Mouse (Mus musculus) thymus, adult 2 months (tissue): ENCODE data around the gene Saxo1. TPM values are rescaled to one million over a fixed set of nuclear protein-coding genes. Genes with fewer than 3 reads are reported as not detected.

ENCODE experiments used
- DNase-seq: peaks from one replicate; pipeline ENCODE4 v3.0.0; 2021
- H3K27ac ChIP-seq: fragments of 200-500 bp; 2 replicates; pipeline ENCODE4 v1.5.1; 2012; ENCODE audit warnings: low read length, control low read depth; ENCODE audit not compliant: control insufficient read depth, insufficient read depth
- H3K27me3 ChIP-seq: fragments of 200-500 bp; 2 replicates; pipeline ENCODE4 v1.6.1; 2012; ENCODE audit warnings: mild to moderate bottlenecking, low read length, moderate library complexity, mixed read lengths; ENCODE audit not compliant: control insufficient read depth, insufficient read depth
- H3K36me3 ChIP-seq: fragments of 200-500 bp; 2 replicates; pipeline ENCODE4 v1.6.1; 2012; ENCODE audit warnings: mild to moderate bottlenecking, low read length, moderate library complexity; ENCODE audit not compliant: control insufficient read depth, insufficient read depth
- H3K4me1 ChIP-seq: fragments of 200-500 bp; replicated peaks from 2 replicates; pipeline ENCODE4 v1.6.1; 2012; ENCODE audit warnings: low read length; ENCODE audit not compliant: control insufficient read depth, insufficient read depth
- H3K4me3 ChIP-seq: fragments of 200-500 bp; 2 replicates; pipeline ENCODE4 v1.5.1; 2012; ENCODE audit warnings: mild to moderate bottlenecking, low read length, control low read depth, moderate library complexity; ENCODE audit not compliant: control insufficient read depth, insufficient read depth
- CTCF ChIP-seq: fragments of 200-500 bp; IDR thresholded peaks from 2 replicates; pipeline ENCODE4 v1.5.1; 2012; ENCODE audit warnings: mild to moderate bottlenecking, control low read depth, low read length, moderate library complexity, borderline replicate concordance; ENCODE audit not compliant: control insufficient read depth, poor library complexity, insufficient read depth; ENCODE audit errors: extremely low read depth
- POLR2A ChIP-seq: fragments of 200-500 bp; IDR thresholded peaks from 2 replicates; pipeline ENCODE4 v1.6.1; 2012; ENCODE audit warnings: mild to moderate bottlenecking, low read length, control low read depth, moderate library complexity; ENCODE audit not compliant: control insufficient read depth, poor library complexity, insufficient read depth; ENCODE audit errors: extremely low read depth
- WGBS: fragments of 180-500 bp; shearing (Covaris S2); methylation state at CpG from one replicate; pipeline ENCODE4 v1.1.7; 2018; 5-methylcytosine and 5-hydroxymethylcytosine counted together
- polyA plus RNA-seq: library from polyadenylated mRNA; depleted of rRNA; stranded (reverse); fragments of >200 nt; gene quantifications from 2 replicates; pipeline ENCODE4 v1.2.3, GENCODE M21; 2012

Saxo1 gene
- polyA plus RNA-seq, 1 experiment: 0.08 TPM

GRCm38 (mm10) chr4:86533406-86534090 is 24.6 kb downstream of the Saxo1 start:
- 88% methylated on average over 8 of the region's 8 CpGs for WGBS
- H3K4me1 ChIP-seq: no peaks in the 10 kb centered on the region
- H3K4me3 ChIP-seq: no peak overlapping the region
- TF ChIP-seq POLR2A (no peak), CTCF (no peak)
- H3K36me3 ChIP-seq: no peaks in the 10 kb centered on the region
- H3K27me3 ChIP-seq: no peaks in the 10 kb centered on the region
- H3K27ac ChIP-seq: no peak overlapping the region
- no peak for DNase-seq

GRCm38 (mm10) chr4:86529161-86529560 is 29.0 kb downstream of the Saxo1 start:
- no peak overlapping the region for H3K27ac ChIP-seq
- no peaks in the 10 kb centered on the region for H3K4me1 ChIP-seq
- H3K4me3 ChIP-seq: no peak overlapping the region
- TF ChIP-seq CTCF (no peak), POLR2A (no peak)
- no peak for DNase-seq
- 82% methylated on average over 6 of the region's 6 CpGs for WGBS
- H3K27me3 ChIP-seq: no peaks in the 10 kb centered on the region
- no peaks in the 10 kb centered on the region for H3K36me3 ChIP-seq

DNA sequence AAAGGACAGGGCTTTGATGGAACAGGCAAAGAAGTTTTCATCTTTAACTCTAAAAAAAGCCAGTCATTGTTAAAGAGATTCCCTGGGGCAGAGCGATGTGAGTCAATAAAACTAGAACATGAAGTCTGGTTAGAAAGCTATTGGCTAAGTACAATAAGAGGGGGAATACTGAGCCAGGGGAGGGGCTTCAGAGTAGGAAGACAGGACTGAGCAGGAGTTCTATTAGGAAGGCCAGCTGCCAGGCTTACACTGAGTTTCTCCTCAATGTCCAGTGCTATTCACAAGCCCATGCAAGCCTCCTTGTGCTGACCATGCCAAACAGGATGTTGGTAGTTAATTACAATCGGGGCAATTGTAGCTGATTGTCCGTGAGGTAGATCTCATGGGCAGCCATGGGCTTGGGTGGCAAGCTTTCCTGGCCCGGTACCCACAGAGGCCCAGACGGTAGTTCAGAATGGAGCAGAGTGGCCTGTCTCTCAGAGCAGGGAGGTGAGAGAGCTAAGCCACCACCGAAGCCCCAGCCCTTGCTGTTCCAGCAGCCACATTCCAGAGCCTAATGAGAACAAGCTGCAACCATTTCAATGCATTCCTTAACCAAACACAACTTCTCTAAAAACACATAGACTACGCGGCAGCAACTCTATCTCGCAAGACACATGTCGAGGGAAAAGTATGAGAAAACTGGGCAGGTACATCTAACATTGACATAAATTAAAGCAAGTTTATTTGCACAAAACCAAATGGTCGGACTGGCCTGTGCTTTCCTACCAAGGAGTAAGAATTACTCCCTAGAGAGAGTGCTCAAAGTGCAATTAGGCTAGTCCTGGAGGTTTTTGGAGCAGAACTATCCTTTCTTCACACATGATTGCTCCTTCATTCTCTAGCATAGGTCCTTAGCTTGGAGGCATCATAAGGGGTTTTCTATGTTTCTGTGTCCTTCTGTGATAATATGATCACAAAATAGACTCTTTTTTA is 30.7 kb downstream of the Saxo1 start:
- Histone ChIP-seq H3K36me3 (no peaks in the 10 kb centered on the region), H3K27ac (no peak overlapping the region), H3K4me1 (no peaks in the 10 kb centered on the region), H3K27me3 (no peaks in the 10 kb centered on the region), H3K4me3 (no peak overlapping the region)
- 90% methylated on average over 11 of the region's 11 CpGs for WGBS
- no peak for DNase-seq
- TF ChIP-seq POLR2A: no peak
- TF ChIP-seq CTCF: no peak

- no peaks in the 10 kb centered on the region for H3K4me1 ChIP-seq
- WGBS: 90% methylated on average over 1 of the region's 1 CpGs
Observed at GRCm38 (mm10) chr4:86524483-86524882, 33.6 kb downstream of the Saxo1 start.

DNA sequence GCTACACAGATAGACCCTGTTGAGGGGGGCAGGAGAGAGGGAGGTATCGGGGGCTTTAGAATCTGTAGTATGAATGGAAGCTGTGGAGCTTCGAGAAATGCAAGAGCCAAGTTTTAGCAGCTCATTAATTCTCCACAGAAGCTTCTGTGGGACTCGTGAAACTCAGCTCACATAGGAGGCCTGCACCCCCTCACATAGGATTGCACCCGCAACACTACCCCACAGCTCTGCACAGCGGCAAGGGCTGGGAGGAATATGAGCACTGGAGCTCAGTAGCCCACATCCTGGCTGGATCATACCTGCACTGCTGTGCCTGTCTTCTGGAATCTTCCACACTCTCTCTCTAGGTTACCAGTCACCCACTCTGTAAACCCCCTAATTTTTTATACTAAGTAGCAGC is 34.4 kb downstream of the Saxo1 start:
- Histone ChIP-seq H3K36me3 (no peaks in the 10 kb centered on the region), H3K27me3 (no peaks in the 10 kb centered on the region), H3K4me3 (no peak overlapping the region), H3K27ac (no peak overlapping the region), H3K4me1 (no peaks in the 10 kb centered on the region)
- TF ChIP-seq POLR2A: no peak
- no peak for TF ChIP-seq CTCF
- 88% methylated on average over 5 of the region's 5 CpGs for WGBS
- no peak for DNase-seq

More at GRCm38 (mm10) chr4:86524483-86524882, 33.6 kb downstream of the Saxo1 start:
- no peak for TF ChIP-seq CTCF
- TF ChIP-seq POLR2A: no peak
- H3K36me3 ChIP-seq: no peaks in the 10 kb centered on the region
- H3K27me3 ChIP-seq: no peaks in the 10 kb centered on the region
- no peak for DNase-seq
- no peak overlapping the region for H3K4me3 ChIP-seq
- no peak overlapping the region for H3K27ac ChIP-seq

GRCm38 (mm10) chr4:86520695-86521094 is 37.4 kb downstream of the Saxo1 start:
- 80% methylated on average over 12 of the region's 12 CpGs for WGBS
- Histone ChIP-seq H3K36me3 (no peaks in the 10 kb centered on the region), H3K27ac (no peak overlapping the region), H3K4me1 (no peaks in the 10 kb centered on the region), H3K4me3 (no peak overlapping the region), H3K27me3 (no peaks in the 10 kb centered on the region)
- no peak for TF ChIP-seq POLR2A
- no peak for TF ChIP-seq CTCF
- DNase-seq: no peak
